Mouse (Mus musculus): ENCODE results near the gene Ttll12.

The Ttll12 gene

GRCm38 (mm10) chr15:83526424-83527091, 68.4 kb downstream of the Ttll12 start, which contains the start of gene Bik:
Gene Bik, plus strand, starts transcription at chr15:83526862.
- ATAC-seq (ENCODE audit: low TSS enrichment), result peak; percentile 65; the same call in 1 of the 2 replicates
